Mouse (Mus musculus) embryonic facial prominence, embryonic 10.5 days (tissue): ENCODE measurements around the gene Hist1h3c. TPM values are rescaled to one million over a fixed set of nuclear protein-coding genes. Genes with fewer than 3 reads are reported as not detected.

Source experiments
- microRNA-seq: library from miRNA; unstranded; fragments of <30 nt; microRNA quantifications from one replicate; pipeline ENCODE4, GENCODE M21; 2017
- polyA plus RNA-seq: library from polyadenylated mRNA; unstranded; fragments of >200 nt; fragmentation: Nextera tagmentation; extraction: Ambion mirVana; gene quantifications from 2 replicates; pipeline ENCODE4 v1.2.1, GENCODE M21; 2016

Gene Hist1h3c
- polyA plus RNA-seq, 1 experiment from 2014 or later = 10.0 TPM

Small RNA genes lying within 50 kb of the gene (microRNA-seq; reads per million reads assigned to microRNA genes)
- gene Gm44314 = not detected
- gene Gm44484 = not detected

Other genes starting within 250 kb of the Hist1h3c start
- 2.7 and 3.0 TPM in 2 replicates for gene Hist1h4h, start 214.6 kb downstream of the Hist1h3c start, polyA plus RNA-seq
- gene Hist1h2af, start 211.7 kb downstream of the Hist1h3c start, polyA plus RNA-seq = 4.8 and 5.5 TPM in 2 replicates
- gene Hist1h3g, start 210.2 kb downstream of the Hist1h3c start, polyA plus RNA-seq = 6.5 and 7.7 TPM in 2 replicates
- 1.1 TPM in 2 replicates for gene Hist1h2bh, start 202.2 kb downstream of the Hist1h3c start, polyA plus RNA-seq
- gene Hist1h3f, start 201.6 kb downstream of the Hist1h3c start, polyA plus RNA-seq = 0.97 and 1.2 TPM in 2 replicates
- 1.00 and 1.2 TPM in 2 replicates for gene Hist1h4f, start 194.0 kb downstream of the Hist1h3c start, polyA plus RNA-seq
- gene Hist1h1d, start 192.3 kb downstream of the Hist1h3c start, polyA plus RNA-seq = 0.58 and 0.60 TPM in 2 replicates
- 5.8 and 6.8 TPM in 2 replicates for gene Hist1h3e, start 183.2 kb downstream of the Hist1h3c start, polyA plus RNA-seq
- 96.8 and 97.7 TPM in 2 replicates for gene Hist1h2ae, start 174.4 kb downstream of the Hist1h3c start, polyA plus RNA-seq
- 7.0 and 9.8 TPM in 2 replicates for gene Hist1h2bg, start 174.2 kb downstream of the Hist1h3c start, polyA plus RNA-seq
- gene Hist1h2bf, start 171.4 kb downstream of the Hist1h3c start, polyA plus RNA-seq = 4.0 and 4.8 TPM in 2 replicates
- gene Hist1h2ad, start 171.2 kb downstream of the Hist1h3c start, polyA plus RNA-seq = 0.97 and 3.8 TPM in 2 replicates
- 9.3 and 10.5 TPM in 2 replicates for gene Hist1h3d, start 169.8 kb downstream of the Hist1h3c start, polyA plus RNA-seq
- 97.2 and 97.7 TPM in 2 replicates for gene Hist1h4d, start 164.0 kb downstream of the Hist1h3c start, polyA plus RNA-seq
- 3.1 and 4.0 TPM in 2 replicates for gene Hist1h2be, start 124.5 kb downstream of the Hist1h3c start, polyA plus RNA-seq
- gene Hist1h1e, start 123.0 kb downstream of the Hist1h3c start, polyA plus RNA-seq = 18.4 and 19.5 TPM in 2 replicates
- 0.91 and 1.3 TPM in 2 replicates for gene Hist1h2ac, start 61.7 kb downstream of the Hist1h3c start, polyA plus RNA-seq
- 19.0 and 20.3 TPM in 2 replicates for gene Hist1h2bc, start 61.4 kb downstream of the Hist1h3c start, polyA plus RNA-seq
- gene Hist1h1t, start 49.8 kb downstream of the Hist1h3c start, polyA plus RNA-seq = 0.28 TPM in 1 of 2 replicates, not detected in the other
- 6.6 and 6.8 TPM in 2 replicates for gene Hist1h4c, start 47.1 kb downstream of the Hist1h3c start, polyA plus RNA-seq
- 1.5 and 2.0 TPM in 2 replicates for gene Hfe, start 34.7 kb downstream of the Hist1h3c start, polyA plus RNA-seq
- 9.1 and 9.2 TPM in 2 replicates for gene Hist1h1c, start 6.8 kb downstream of the Hist1h3c start, polyA plus RNA-seq
- 1.9 and 2.9 TPM in 2 replicates for gene Hist1h2bb, start 1.1 kb upstream of the Hist1h3c start, polyA plus RNA-seq
- gene Hist1h2ab, start 5.5 kb upstream of the Hist1h3c start, polyA plus RNA-seq = 39.1 and 43.8 TPM in 2 replicates
- 9.5 and 10.3 TPM in 2 replicates for gene Hist1h3b, start 6.7 kb upstream of the Hist1h3c start, polyA plus RNA-seq
- 2.8 and 7.1 TPM in 2 replicates for gene Hist1h4b, start 11.4 kb upstream of the Hist1h3c start, polyA plus RNA-seq
- gene Hist1h4a, start 15.6 kb upstream of the Hist1h3c start, polyA plus RNA-seq = 0.54 and 0.65 TPM in 2 replicates
- gene Hist1h3a, start 16.8 kb upstream of the Hist1h3c start, polyA plus RNA-seq = 4.7 and 5.0 TPM in 2 replicates
- 2.7 and 4.0 TPM in 2 replicates for gene Hist1h1a, start 18.1 kb upstream of the Hist1h3c start, polyA plus RNA-seq
- gene Trim38, start 24.3 kb upstream of the Hist1h3c start, polyA plus RNA-seq = 0.26 TPM in 1 of 2 replicates, not detected in the other
- not detected in 2 replicates for gene Slc17a2, start 61.4 kb upstream of the Hist1h3c start, polyA plus RNA-seq
- not detected in 2 replicates for gene Slc17a3, start 93.8 kb upstream of the Hist1h3c start, polyA plus RNA-seq
- gene Slc17a1, start 122.1 kb upstream of the Hist1h3c start, polyA plus RNA-seq = not detected in 2 replicates
- not detected in 2 replicates for gene Slc17a4, start 169.4 kb upstream of the Hist1h3c start, polyA plus RNA-seq
- gene Hist1h2ba, start 188.6 kb upstream of the Hist1h3c start, polyA plus RNA-seq = not detected in 2 replicates
- not detected in 2 replicates for gene Hist1h2aa, start 188.9 kb upstream of the Hist1h3c start, polyA plus RNA-seq
- gene Scgn, start 245.6 kb upstream of the Hist1h3c start, polyA plus RNA-seq = 0.14 and 0.31 TPM in 2 replicates